Mouse (Mus musculus) stomach, embryonic 15.5 days (tissue): ENCODE measurements around the gene Relt. TPM values are rescaled to one million over a fixed set of nuclear protein-coding genes. Genes with fewer than 3 reads are reported as not detected.
A peak's percentile ranks its signal among the peaks of the same experiment; 100 is the strongest.
"Not testable (repeated sequence)": the region's sequence is repeated elsewhere in the genome, so short reads cannot be mapped to it uniquely, and the experiment has no call there.

Experiments used
- ATAC-seq: fragments of 200-750 bp; cut with Nextera tagmentation; 2 replicates; pipeline ENCODE4 v1.8.0; 2017; ENCODE audit warnings: low read depth, moderate number of reproducible peaks, moderate TSS enrichment; ENCODE audit not compliant: insufficient read depth, low FRiP score
- H3K27ac ChIP-seq: fragments of 300-500 bp; sonication (generic); 2 replicates; pipeline ENCODE4 v1.5.1; 2015; ENCODE audit warnings: mild to moderate bottlenecking, inconsistent platforms
- H3K27me3 ChIP-seq: fragments of 300-500 bp; sonication (generic); replicated peaks from 2 replicates; pipeline ENCODE4 v1.6.1; 2015; ENCODE audit warnings: inconsistent platforms
- H3K36me3 ChIP-seq: fragments of 300-500 bp; sonication (generic); 2 replicates; pipeline ENCODE4 v1.6.1; 2015; ENCODE audit warnings: inconsistent platforms
- H3K4me1 ChIP-seq: fragments of 300-500 bp; sonication (generic); 2 replicates; pipeline ENCODE4 v1.6.1; 2015; ENCODE audit warnings: inconsistent platforms
- H3K4me2 ChIP-seq: fragments of 300-500 bp; sonication (generic); 2 replicates; pipeline ENCODE4 v1.6.1; 2015; ENCODE audit warnings: mild to moderate bottlenecking, inconsistent platforms
- H3K4me3 ChIP-seq: fragments of 300-500 bp; sonication (generic); replicated peaks from 2 replicates; pipeline ENCODE4 v1.5.1; 2015; ENCODE audit warnings: inconsistent platforms
- H3K9ac ChIP-seq: fragments of 300-500 bp; sonication (generic); 2 replicates; pipeline ENCODE4 v1.6.1; 2015; ENCODE audit warnings: inconsistent platforms
- H3K9me3 ChIP-seq: fragments of 300-500 bp; sonication (generic); 2 replicates; pipeline ENCODE4 v1.6.1; 2016; ENCODE audit warnings: inconsistent platforms
- WGBS: fragments of 180-500 bp; shearing (Covaris S2); methylation state at CpG from one replicate; pipeline ENCODE4 v1.1.7; 2015; 5-methylcytosine and 5-hydroxymethylcytosine counted together
- polyA plus RNA-seq: library from polyadenylated mRNA; unstranded; fragments of >200 nt; fragmentation: Nextera tagmentation; extraction: Ambion mirVana; gene quantifications from 2 replicates; pipeline ENCODE4 v1.2.1, GENCODE M21; 2015

Gene Relt
- polyA plus RNA-seq, 1 experiment from 2014 or later: 4.1 TPM

- 54% methylated on average over 6 of the region's 6 CpGs for WGBS
- no peak overlapping the region for H3K27ac ChIP-seq
- H3K27me3 ChIP-seq: no peaks in the 10 kb centered on the region
- no peaks in the 10 kb centered on the region for H3K36me3 ChIP-seq
- no peak overlapping the region for H3K9ac ChIP-seq
- no peak overlapping the region for H3K4me2 ChIP-seq
- ATAC-seq: no peak
- H3K4me1 ChIP-seq: peaks cover 18% of the 10 kb centered on the region; the same call in 1 of the 2 replicates
- no peak overlapping the region for H3K4me3 ChIP-seq
- no peaks in the 10 kb centered on the region for H3K9me3 ChIP-seq
Observed at GRCm38 (mm10) chr7:100854137-100854814, 9.0 kb downstream of the Relt start.

GRCm38 (mm10) chr7:100853396-100853795 lies 9.8 kb downstream of the Relt start:
- Histone ChIP-seq H3K9me3 (no peaks in the 10 kb centered on the region), H3K4me2 (no peak overlapping the region), H3K36me3 (no peaks in the 10 kb centered on the region), H3K4me1 (peaks cover 18% of the 10 kb centered on the region; the same call in 1 of the 2 replicates), H3K4me3 (no peak overlapping the region), H3K27me3 (no peaks in the 10 kb centered on the region), H3K27ac (no peak overlapping the region), H3K9ac (no peak overlapping the region)
- no peak for ATAC-seq
- 65% methylated on average over 3 of the region's 3 CpGs for WGBS

- peak overlapping the region; percentile 3; the same call in 1 of the 2 replicates for H3K27ac ChIP-seq
Observed at GRCm38 (mm10) chr7:100851481-100852356, 11.5 kb downstream of the Relt start.

DNA sequence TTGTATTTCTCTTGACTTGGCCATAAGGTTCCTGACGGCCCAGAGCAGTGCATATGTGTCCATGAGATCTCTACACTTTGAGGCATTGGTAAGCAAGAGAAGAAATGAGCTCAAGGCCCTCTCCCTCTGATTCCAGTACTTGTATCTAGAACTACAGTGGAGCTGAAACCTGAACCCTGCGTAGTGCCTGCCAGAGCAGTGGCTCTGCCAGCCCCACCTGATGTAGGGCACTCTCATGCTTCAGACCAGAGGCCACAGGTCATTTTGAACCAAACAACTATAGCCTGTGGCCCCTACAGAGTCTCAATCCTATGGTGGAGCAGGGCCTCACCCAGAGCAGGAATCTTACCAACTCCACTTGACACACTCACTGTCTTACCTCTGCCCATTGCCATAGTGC lies 13.7 kb downstream of the Relt start:
- no peak overlapping the region for H3K4me3 ChIP-seq
- H3K9ac ChIP-seq: no peak overlapping the region
- H3K9me3 ChIP-seq: no peaks in the 10 kb centered on the region
- no peak for ATAC-seq
- no peak overlapping the region for H3K4me2 ChIP-seq
- no peaks in the 10 kb centered on the region for H3K36me3 ChIP-seq
- 79% methylated on average over 2 of the region's 2 CpGs for WGBS
- peaks cover 14% of the 10 kb centered on the region; the same call in 1 of the 2 replicates for H3K4me1 ChIP-seq
- no peak overlapping the region for H3K27ac ChIP-seq
- H3K27me3 ChIP-seq: no peaks in the 10 kb centered on the region

More at GRCm38 (mm10) chr7:100851481-100852356, 11.5 kb downstream of the Relt start:
- no peak overlapping the region for H3K9ac ChIP-seq
- H3K9me3 ChIP-seq: no peaks in the 10 kb centered on the region
- no peak for ATAC-seq
- H3K4me3 ChIP-seq: no peak overlapping the region
- H3K27me3 ChIP-seq: no peaks in the 10 kb centered on the region
- 50% methylated on average over 9 of the region's 9 CpGs for WGBS
- no peaks in the 10 kb centered on the region for H3K36me3 ChIP-seq
- H3K4me2 ChIP-seq: no peak overlapping the region
- peaks cover 18% of the 10 kb centered on the region; the same call in 1 of the 2 replicates for H3K4me1 ChIP-seq

GRCm38 (mm10) chr7:100848744-100849143 lies 14.5 kb downstream of the Relt start:
- H3K36me3 ChIP-seq: no peaks in the 10 kb centered on the region
- no peaks in the 10 kb centered on the region for H3K9me3 ChIP-seq
- no peaks in the 10 kb centered on the region for H3K27me3 ChIP-seq
- ATAC-seq: no peak
- peaks cover 9% of the 10 kb centered on the region; the same call in 1 of the 2 replicates for H3K4me1 ChIP-seq
- 43% methylated on average over 6 of the region's 6 CpGs for WGBS
- H3K4me2 ChIP-seq: no peak overlapping the region
- no peak overlapping the region for H3K27ac ChIP-seq
- H3K9ac ChIP-seq: no peak overlapping the region
- H3K4me3 ChIP-seq: no peak overlapping the region

GRCm38 (mm10) chr7:100847131-100847530 lies 16.1 kb downstream of the Relt start:
- WGBS: 82% methylated on average over 6 of the region's 6 CpGs
- ATAC-seq: no peak
- Histone ChIP-seq H3K4me2 (no peak overlapping the region), H3K36me3 (no peaks in the 10 kb centered on the region), H3K9me3 (no peaks in the 10 kb centered on the region), H3K27me3 (no peaks in the 10 kb centered on the region), H3K27ac (no peak overlapping the region), H3K4me3 (no peak overlapping the region), H3K4me1 (peaks cover 9% of the 10 kb centered on the region; the same call in 1 of the 2 replicates), H3K9ac (no peak overlapping the region)

- not testable (repeated sequence) for H3K4me2 ChIP-seq, H3K4me3 ChIP-seq, ATAC-seq, H3K9me3 ChIP-seq, H3K4me1 ChIP-seq, H3K27me3 ChIP-seq, H3K9ac ChIP-seq, H3K27ac ChIP-seq, H3K36me3 ChIP-seq
- WGBS: 65% methylated on average over 7 of the region's 7 CpGs
Observed at GRCm38 (mm10) chr7:100846033-100846432, 17.2 kb downstream of the Relt start.

DNA sequence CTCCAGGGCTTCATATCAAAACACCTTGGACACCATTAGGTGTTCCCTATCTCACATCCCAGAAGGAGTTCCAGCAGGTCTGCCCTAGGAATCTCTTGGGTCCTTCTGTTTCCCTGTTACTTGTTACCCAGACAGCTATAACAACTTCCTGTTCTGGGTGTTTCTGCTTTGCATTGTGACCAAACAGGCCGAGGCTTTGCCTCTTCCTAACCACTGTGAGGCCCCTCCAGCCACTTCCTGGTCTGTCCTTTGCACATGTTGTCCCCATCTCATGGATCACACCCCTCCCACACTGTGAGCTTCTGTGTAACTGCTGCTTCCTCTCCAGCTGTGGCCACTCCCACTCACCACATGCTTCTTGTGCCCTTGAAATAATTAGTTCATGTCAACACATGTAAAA lies 17.8 kb downstream of the Relt start:
- Histone ChIP-seq H3K9me3 (no peaks in the 10 kb centered on the region), H3K4me1 (0 out of 2 replicates have a peak, but pooled peaks cover 5% of the 10 kb centered on the region), H3K4me3 (no peak overlapping the region), H3K36me3 (peaks cover 4% of the 10 kb centered on the region; the same call in 1 of the 2 replicates), H3K4me2 (no peak overlapping the region), H3K27ac (peak overlapping the region; percentile 55), H3K27me3 (no peaks in the 10 kb centered on the region), H3K9ac (no peak overlapping the region)
- peak; percentile 56; the same call in 1 of the 2 replicates for ATAC-seq
- WGBS: 10% methylated on average over 1 of the region's 1 CpGs

DNA sequence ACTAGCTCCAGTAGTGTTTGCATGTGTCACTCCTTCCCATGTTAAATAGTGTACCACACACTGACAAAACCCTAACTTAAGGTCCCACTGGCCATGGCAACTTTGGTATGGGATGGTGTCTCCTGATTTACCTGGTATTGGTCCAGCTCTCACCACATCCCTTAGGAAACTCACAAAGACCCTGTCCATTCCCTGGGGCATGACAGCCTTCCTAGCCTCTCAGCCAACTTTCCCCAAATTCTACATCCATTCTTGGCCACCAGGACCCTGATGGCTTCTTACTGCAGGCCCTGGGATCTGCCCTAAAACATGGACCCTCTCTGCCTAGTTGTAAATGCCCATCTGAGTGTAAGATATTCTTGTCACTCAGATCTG lies 18.2 kb downstream of the Relt start:
- no peaks in the 10 kb centered on the region for H3K27me3 ChIP-seq

GRCm38 (mm10) chr7:100844385-100845025 lies 18.7 kb downstream of the Relt start:
- peak; percentile 88 for ATAC-seq
- Histone ChIP-seq H3K4me3 (no peak overlapping the region), H3K9me3 (no peaks in the 10 kb centered on the region), H3K36me3 (peaks cover 4% of the 10 kb centered on the region; the same call in 1 of the 2 replicates), H3K4me2 (no peak overlapping the region), H3K27ac (no peak overlapping the region), H3K4me1 (0 out of 2 replicates have a peak, but pooled peaks cover 5% of the 10 kb centered on the region), H3K9ac (no peak overlapping the region), H3K27me3 (no peaks in the 10 kb centered on the region)
- 69% methylated on average over 2 of the region's 2 CpGs for WGBS

More for the DNA sequence above, 18.2 kb downstream of the Relt start:
- Histone ChIP-seq H3K27ac (peak overlapping the region; percentile 55), H3K4me1 (0 out of 2 replicates have a peak, but pooled peaks cover 5% of the 10 kb centered on the region), H3K4me3 (no peak overlapping the region), H3K9me3 (no peaks in the 10 kb centered on the region), H3K4me2 (no peak overlapping the region), H3K36me3 (peaks cover 4% of the 10 kb centered on the region; the same call in 1 of the 2 replicates), H3K9ac (no peak overlapping the region)
- ATAC-seq: no peak

- no peaks in the 10 kb centered on the region for H3K9me3 ChIP-seq
Observed at GRCm38 (mm10) chr7:100843866-100844265, 19.4 kb downstream of the Relt start.

More at GRCm38 (mm10) chr7:100843866-100844265, 19.4 kb downstream of the Relt start:
- Histone ChIP-seq H3K36me3 (peaks cover 4% of the 10 kb centered on the region; the same call in 1 of the 2 replicates), H3K4me1 (0 out of 2 replicates have a peak, but pooled peaks cover 5% of the 10 kb centered on the region), H3K4me2 (no peak overlapping the region), H3K4me3 (no peak overlapping the region), H3K9ac (no peak overlapping the region), H3K27me3 (no peaks in the 10 kb centered on the region), H3K27ac (no peak overlapping the region)
- peak; percentile 67 for ATAC-seq
- WGBS: 84% methylated on average over 2 of the region's 2 CpGs
